Mouse (Mus musculus) midbrain, embryonic 16.5 days (tissue): ENCODE measurements around the gene Fen1. TPM values are rescaled to one million over a fixed set of nuclear protein-coding genes. Genes with fewer than 3 reads are reported as not detected.

Source experiments
- ATAC-seq: fragments of 200-750 bp; cut with Nextera tagmentation; 2 replicates; pipeline ENCODE4 v1.8.0; 2017; ENCODE audit warnings: moderate TSS enrichment
- H3K27ac ChIP-seq: fragments of 300-500 bp; sonication (generic); 2 replicates; pipeline ENCODE4 v1.5.1; 2014; ENCODE audit warnings: mild to moderate bottlenecking, low read length, mixed read lengths
- H3K27me3 ChIP-seq: fragments of 300-500 bp; sonication (generic); 2 replicates; pipeline ENCODE4 v1.6.1; 2014; ENCODE audit warnings: low read depth, low read length, mixed read lengths; ENCODE audit not compliant: control insufficient read depth, insufficient read depth
- H3K36me3 ChIP-seq: fragments of 300-500 bp; sonication (generic); 2 replicates; pipeline ENCODE4 v1.6.1; 2014; ENCODE audit warnings: mild to moderate bottlenecking, low read length, moderate library complexity, mixed read lengths; ENCODE audit not compliant: control insufficient read depth, insufficient read depth
- H3K4me1 ChIP-seq: fragments of 300-500 bp; sonication (generic); 2 replicates; pipeline ENCODE4 v1.6.1; 2014; ENCODE audit warnings: mild to moderate bottlenecking, low read length, mixed read lengths; ENCODE audit not compliant: control insufficient read depth, insufficient read depth
- H3K4me2 ChIP-seq: fragments of 300-500 bp; sonication (generic); 2 replicates; pipeline ENCODE4 v1.6.1; 2014; ENCODE audit warnings: mild to moderate bottlenecking, low read length, mixed read lengths
- H3K4me3 ChIP-seq: fragments of 300-500 bp; sonication (generic); 2 replicates; pipeline ENCODE4 v1.5.1; 2014; ENCODE audit warnings: low read depth, mild to moderate bottlenecking, low read length, moderate library complexity, mixed read lengths
- H3K9ac ChIP-seq: fragments of 300-500 bp; sonication (generic); 2 replicates; pipeline ENCODE4 v1.6.1; 2014; ENCODE audit warnings: low read depth, low read length, mixed read lengths
- H3K9me3 ChIP-seq: fragments of 300-500 bp; sonication (generic); replicated peaks from 2 replicates; pipeline ENCODE4 v1.6.1; 2014; ENCODE audit warnings: mild to moderate bottlenecking, low read length, mixed read lengths; ENCODE audit not compliant: control insufficient read depth, poor library complexity, severe bottlenecking
- WGBS: fragments of 180-500 bp; shearing (Covaris S2); extraction: QIAGEN DNeasy Blood & Tissue Kit; methylation state at CpG from one replicate; pipeline ENCODE4 v1.1.7; 2014; 5-methylcytosine and 5-hydroxymethylcytosine counted together
- polyA plus RNA-seq: library from polyadenylated mRNA; unstranded; fragments of >200 nt; fragmentation: Nextera tagmentation; extraction: Ambion mirVana; gene quantifications from 2 replicates; pipeline ENCODE4 v1.2.1, GENCODE M21; 2015

Fen1 gene
- polyA plus RNA-seq, 1 experiment from 2014 or later: 19.5 TPM

DNA sequence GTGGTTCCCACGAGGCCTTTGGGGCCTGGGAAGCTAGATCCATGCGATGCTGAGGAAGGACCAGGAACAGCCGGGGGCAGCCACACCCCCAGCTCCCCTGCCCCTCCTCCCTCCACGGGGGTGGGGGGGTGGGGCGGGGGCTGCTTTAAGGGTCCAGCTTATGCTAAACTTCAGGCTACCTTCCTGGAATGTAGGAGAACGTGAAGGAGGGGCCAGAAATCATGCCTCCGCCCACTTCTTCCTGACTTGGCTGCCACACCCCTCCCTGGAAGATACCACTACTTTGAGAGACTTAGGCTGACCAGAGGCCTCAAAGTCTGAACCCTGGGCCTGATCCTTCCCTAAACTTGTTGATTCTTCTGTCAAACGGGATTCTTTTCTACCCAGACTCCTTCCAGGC is 18.7 kb upstream of the Fen1 start:
- no peaks in the 10 kb centered on the region for H3K36me3 ChIP-seq
- no peak overlapping the region for H3K9ac ChIP-seq
- no peak overlapping the region for H3K4me3 ChIP-seq
- H3K4me2 ChIP-seq: no peak overlapping the region
- H3K9me3 ChIP-seq: no peaks in the 10 kb centered on the region
- no peaks in the 10 kb centered on the region for H3K27me3 ChIP-seq
- no peaks in the 10 kb centered on the region for H3K4me1 ChIP-seq
- WGBS: 43% methylated on average over 8 of the region's 8 CpGs
- ATAC-seq: no peak
- H3K27ac ChIP-seq: no peak overlapping the region

DNA sequence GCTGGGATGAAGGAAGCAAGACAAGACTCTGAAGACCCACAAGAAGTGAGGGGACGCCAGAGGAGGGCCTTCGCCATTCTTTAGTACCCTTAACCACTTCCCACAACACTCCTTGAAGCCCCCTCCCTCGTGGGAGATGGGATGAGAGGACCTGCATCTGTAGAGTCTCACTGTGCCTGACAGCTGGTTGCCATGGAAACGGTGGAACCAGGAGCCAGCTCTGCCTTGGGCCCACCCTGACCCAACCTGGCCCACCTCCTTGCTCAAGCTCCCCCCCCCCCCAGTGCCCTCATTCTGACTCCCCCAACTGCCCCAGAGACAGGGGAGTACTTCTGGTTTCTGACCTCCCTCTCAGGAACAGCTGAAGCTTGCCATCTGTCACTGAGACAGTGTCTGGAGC is 17.6 kb upstream of the Fen1 start:
- WGBS: 54% methylated on average over 4 of the region's 4 CpGs
- ATAC-seq: no peak
- H3K27ac ChIP-seq: no peak overlapping the region
- no peaks in the 10 kb centered on the region for H3K9me3 ChIP-seq
- H3K9ac ChIP-seq: no peak overlapping the region
- H3K36me3 ChIP-seq: no peaks in the 10 kb centered on the region
- no peak overlapping the region for H3K4me3 ChIP-seq
- H3K4me2 ChIP-seq: no peak overlapping the region
- H3K4me1 ChIP-seq: no peaks in the 10 kb centered on the region
- H3K27me3 ChIP-seq: no peaks in the 10 kb centered on the region

DNA sequence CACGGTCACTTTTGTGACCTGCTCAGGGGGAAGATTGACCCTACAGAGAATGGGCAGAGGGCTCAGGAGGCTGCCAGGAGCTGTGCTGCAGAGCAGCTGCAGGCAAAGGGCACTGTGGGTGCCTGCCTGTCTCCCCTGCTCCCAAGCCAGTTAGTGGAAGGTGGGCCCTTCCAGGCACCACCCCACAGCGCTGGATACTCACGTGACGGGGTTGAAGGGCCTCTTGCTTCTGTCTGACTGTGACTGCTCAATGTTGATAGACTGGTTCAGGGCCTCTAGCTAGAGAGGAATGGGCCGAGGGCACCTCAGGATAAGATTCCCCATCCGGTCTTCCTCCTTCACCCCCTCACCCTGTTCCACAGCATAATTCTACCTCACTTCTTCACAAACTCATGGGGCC is 15.6 kb upstream of the Fen1 start:
- ATAC-seq: no peak
- no peaks in the 10 kb centered on the region for H3K36me3 ChIP-seq
- no peaks in the 10 kb centered on the region for H3K27me3 ChIP-seq
- no peaks in the 10 kb centered on the region for H3K4me1 ChIP-seq
- H3K4me3 ChIP-seq: no peak overlapping the region
- 68% methylated on average over 6 of the region's 6 CpGs for WGBS
- no peak overlapping the region for H3K9ac ChIP-seq
- H3K4me2 ChIP-seq: no peak overlapping the region
- no peak overlapping the region for H3K27ac ChIP-seq
- no peaks in the 10 kb centered on the region for H3K9me3 ChIP-seq

DNA sequence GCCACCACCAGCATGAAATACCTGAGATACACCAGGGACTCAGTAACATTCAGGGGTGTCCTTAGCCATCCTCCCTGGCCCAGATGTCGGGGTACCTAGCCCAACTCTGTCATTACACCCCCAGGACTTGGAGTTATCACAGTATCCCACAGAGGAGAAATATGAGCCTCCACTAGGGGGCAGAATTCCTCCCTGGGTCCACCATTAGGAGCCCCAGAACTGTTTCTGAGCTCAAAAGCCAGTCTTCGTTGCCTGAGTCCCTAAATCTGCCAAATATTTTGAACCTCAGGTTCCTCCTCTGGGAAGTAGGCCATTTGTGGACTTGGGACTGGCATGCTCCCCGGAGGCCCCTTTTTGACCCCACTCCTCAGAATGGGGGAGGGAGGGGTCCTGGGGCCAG is 15.1 kb upstream of the Fen1 start:
- no peak overlapping the region for H3K4me2 ChIP-seq
- 54% methylated on average over 3 of the region's 3 CpGs for WGBS
- H3K9ac ChIP-seq: no peak overlapping the region
- no peak for ATAC-seq
- no peak overlapping the region for H3K27ac ChIP-seq
- no peaks in the 10 kb centered on the region for H3K36me3 ChIP-seq
- no peaks in the 10 kb centered on the region for H3K27me3 ChIP-seq
- no peaks in the 10 kb centered on the region for H3K9me3 ChIP-seq
- H3K4me3 ChIP-seq: no peak overlapping the region
- no peaks in the 10 kb centered on the region for H3K4me1 ChIP-seq

DNA sequence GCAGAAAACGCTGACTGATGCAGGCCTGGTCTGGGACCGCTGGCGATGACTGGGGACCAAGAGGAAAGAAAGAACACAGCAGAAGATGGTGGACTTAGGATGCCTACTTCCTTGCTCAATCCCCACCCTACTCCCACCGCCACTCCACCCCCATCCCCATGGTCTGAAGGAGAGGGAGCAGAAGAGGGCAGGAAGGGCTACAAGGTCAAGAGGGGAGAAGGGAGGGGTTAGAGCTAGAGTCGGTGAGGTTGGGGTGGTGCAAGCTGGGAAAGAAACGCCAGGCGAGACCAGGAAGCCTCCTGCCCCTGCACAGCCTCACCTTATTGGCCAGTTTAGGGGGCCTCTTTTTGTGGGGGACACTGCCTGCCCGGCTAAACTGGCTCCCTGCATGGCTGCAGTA is 12.1 kb upstream of the Fen1 start:
- Histone ChIP-seq H3K27me3 (no peaks in the 10 kb centered on the region), H3K4me3 (no peak overlapping the region), H3K9ac (no peak overlapping the region), H3K4me1 (no peaks in the 10 kb centered on the region), H3K9me3 (no peaks in the 10 kb centered on the region), H3K4me2 (no peak overlapping the region), H3K36me3 (peaks cover 8% of the 10 kb centered on the region; the same call in 1 of the 2 replicates), H3K27ac (no peak overlapping the region)
- 79% methylated on average over 8 of the region's 8 CpGs for WGBS
- no peak for ATAC-seq

DNA sequence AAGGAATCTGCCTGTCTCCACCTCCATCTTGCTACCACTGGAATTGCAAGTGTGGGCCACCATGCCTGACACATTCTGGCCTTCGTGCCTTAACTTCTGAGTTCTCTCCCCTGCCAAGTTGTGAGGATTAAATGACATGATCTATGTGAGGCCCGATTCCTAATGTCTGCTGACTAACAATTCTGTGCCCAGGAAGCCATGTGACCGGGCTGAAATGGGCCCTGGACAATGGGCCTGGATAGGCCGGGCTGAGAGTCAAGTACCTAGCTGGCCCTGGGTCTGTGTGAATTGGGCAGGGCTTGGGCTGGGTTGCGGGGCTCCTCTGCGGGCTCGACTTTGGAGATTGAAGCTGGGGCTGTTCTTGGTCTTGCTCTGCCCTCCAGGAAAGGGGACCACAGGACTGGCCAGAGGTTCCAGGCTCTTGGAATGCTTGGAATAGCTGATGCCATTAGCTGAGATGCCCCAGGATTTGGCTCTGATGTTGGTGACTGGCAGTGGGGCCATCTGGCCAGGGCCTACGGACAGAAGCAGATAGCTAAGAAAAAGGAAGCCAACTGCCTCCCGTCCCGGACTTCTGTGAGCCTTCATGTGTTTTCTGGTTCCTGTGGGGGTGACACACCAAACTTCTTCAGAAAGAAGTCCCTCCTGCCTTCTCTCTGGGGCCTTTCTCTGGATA is 10.0 kb upstream of the Fen1 start:
- H3K27ac ChIP-seq: no peak overlapping the region
- WGBS: 92% methylated on average over 10 of the region's 10 CpGs
- no peaks in the 10 kb centered on the region for H3K27me3 ChIP-seq
- peaks cover 20% of the 10 kb centered on the region for H3K36me3 ChIP-seq
- H3K4me3 ChIP-seq: no peak overlapping the region
- H3K9me3 ChIP-seq: no peaks in the 10 kb centered on the region
- H3K4me2 ChIP-seq: no peak overlapping the region
- H3K4me1 ChIP-seq: no peaks in the 10 kb centered on the region
- H3K9ac ChIP-seq: no peak overlapping the region
- no peak for ATAC-seq

DNA sequence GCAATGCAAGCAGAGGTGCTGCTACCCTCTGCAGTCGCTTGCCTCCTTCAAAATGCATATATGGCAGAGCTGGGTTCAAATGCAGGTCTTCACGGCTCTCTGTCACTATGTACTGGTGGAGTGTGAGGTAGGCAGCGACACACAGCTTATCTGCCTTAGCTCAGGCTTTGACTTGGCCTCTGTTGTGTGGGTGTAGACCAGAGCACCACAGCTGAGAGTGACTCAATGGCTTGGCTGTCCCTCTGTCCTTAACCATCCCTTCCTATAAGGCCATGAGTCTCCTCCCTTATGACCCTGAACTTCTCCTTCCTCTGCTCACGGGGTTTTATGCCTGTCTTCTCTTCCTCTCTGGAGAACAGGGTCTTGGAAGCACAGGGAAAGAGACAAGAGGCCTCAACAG is 6.9 kb upstream of the Fen1 start:
- peaks cover 35% of the 10 kb centered on the region for H3K36me3 ChIP-seq
- H3K4me1 ChIP-seq: no peaks in the 10 kb centered on the region
- H3K27ac ChIP-seq: no peak overlapping the region
- H3K4me3 ChIP-seq: no peak overlapping the region
- 87% methylated on average over 4 of the region's 4 CpGs for WGBS
- H3K27me3 ChIP-seq: no peaks in the 10 kb centered on the region
- H3K4me2 ChIP-seq: no peak overlapping the region
- no peak for ATAC-seq
- no peak overlapping the region for H3K9ac ChIP-seq
- no peaks in the 10 kb centered on the region for H3K9me3 ChIP-seq

DNA sequence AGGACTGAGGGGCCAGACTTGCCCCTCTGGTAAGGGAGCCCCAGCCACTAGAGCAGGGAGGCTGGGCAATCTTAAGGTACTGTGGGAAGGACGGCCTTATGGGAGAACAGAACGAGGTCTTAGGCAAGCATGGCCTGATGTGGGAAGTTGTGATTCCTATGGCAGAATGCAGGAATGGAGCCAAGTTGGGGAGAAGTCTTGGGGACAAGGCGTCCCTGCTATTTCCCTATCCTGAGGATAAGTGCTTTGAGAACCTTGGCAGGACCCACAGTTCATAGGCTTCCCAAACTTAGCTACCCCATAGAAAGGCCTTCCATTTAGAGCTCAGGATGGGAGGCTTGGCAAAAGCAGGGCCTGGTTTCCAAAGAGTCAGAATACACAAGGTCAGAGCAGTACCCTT is 4.9 kb upstream of the Fen1 start:
- peaks cover 8% of the 10 kb centered on the region for H3K4me1 ChIP-seq
- no peak overlapping the region for H3K9ac ChIP-seq
- ATAC-seq: no peak
- H3K27me3 ChIP-seq: no peaks in the 10 kb centered on the region
- no peak overlapping the region for H3K27ac ChIP-seq
- no peak overlapping the region for H3K4me3 ChIP-seq
- 88% methylated on average over 3 of the region's 3 CpGs for WGBS
- no peaks in the 10 kb centered on the region for H3K9me3 ChIP-seq
- H3K4me2 ChIP-seq: no peak overlapping the region
- peaks cover 35% of the 10 kb centered on the region for H3K36me3 ChIP-seq

DNA sequence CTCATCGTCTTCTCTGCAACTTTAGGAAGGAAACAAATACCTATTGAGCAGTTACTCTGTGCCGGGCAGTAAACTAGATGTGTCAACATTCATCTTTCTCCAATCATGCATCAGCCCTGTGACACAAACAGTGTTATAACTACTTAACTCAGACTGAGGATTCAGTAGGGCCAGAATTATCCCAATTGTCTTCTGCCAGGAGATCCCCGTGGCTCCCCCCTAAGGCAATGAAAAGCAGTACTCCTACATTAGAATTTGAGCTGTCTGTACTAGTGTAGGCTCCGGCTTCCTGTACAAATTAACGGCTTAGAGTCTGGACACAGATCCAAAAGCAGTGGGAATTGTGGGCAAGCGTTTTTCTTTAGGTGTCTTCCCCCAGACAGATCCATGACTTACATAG is 1.1 kb upstream of the Fen1 start:
- no peak overlapping the region for H3K27ac ChIP-seq
- 71% methylated on average over 6 of the region's 6 CpGs for WGBS
- H3K27me3 ChIP-seq: no peaks in the 10 kb centered on the region
- no peak overlapping the region for H3K9ac ChIP-seq
- no peak for ATAC-seq
- H3K9me3 ChIP-seq: no peaks in the 10 kb centered on the region
- H3K4me3 ChIP-seq: peak overlapping the region; percentile 64; the same call in 1 of the 2 replicates
- H3K4me2 ChIP-seq: peak overlapping the region; percentile 76
- peaks cover 15% of the 10 kb centered on the region for H3K4me1 ChIP-seq
- peaks cover 30% of the 10 kb centered on the region for H3K36me3 ChIP-seq
